Mouse (Mus musculus) kidney, embryonic 16.5 days (tissue): Measurements from ENCODE around the gene Med16. TPM values are rescaled to one million over a fixed set of nuclear protein-coding genes. Genes with fewer than 3 reads are reported as not detected.

ENCODE experiments used
- ATAC-seq: fragments of 200-750 bp; cut with Nextera tagmentation; 2 replicates; pipeline ENCODE4 v1.8.0; 2017; ENCODE audit warnings: moderate TSS enrichment; ENCODE audit not compliant: low FRiP score, low TSS enrichment
- H3K27ac ChIP-seq: fragments of 300-500 bp; sonication (generic); 2 replicates; pipeline ENCODE4 v1.5.1; 2014; ENCODE audit warnings: low read length
- H3K27me3 ChIP-seq: fragments of 300-500 bp; sonication (generic); 2 replicates; pipeline ENCODE4 v1.6.1; 2014; ENCODE audit warnings: low read length, control low read depth, mixed read lengths; ENCODE audit not compliant: insufficient read depth
- H3K36me3 ChIP-seq: fragments of 300-500 bp; sonication (generic); 2 replicates; pipeline ENCODE4 v1.6.1; 2014; ENCODE audit warnings: low read length, control low read depth, mixed read lengths; ENCODE audit not compliant: insufficient read depth
- H3K4me1 ChIP-seq: fragments of 300-500 bp; sonication (generic); 2 replicates; pipeline ENCODE4 v1.6.1; 2014; ENCODE audit warnings: low read length, control low read depth, mixed read lengths; ENCODE audit not compliant: insufficient read depth
- H3K4me2 ChIP-seq: fragments of 300-500 bp; sonication (generic); replicated peaks from 2 replicates; pipeline ENCODE4 v1.6.1; 2014; ENCODE audit warnings: low read depth, low read length
- H3K4me3 ChIP-seq: fragments of 300-500 bp; sonication (generic); 2 replicates; pipeline ENCODE4 v1.5.1; 2014; ENCODE audit warnings: mild to moderate bottlenecking, low read length
- H3K9ac ChIP-seq: fragments of 300-500 bp; sonication (generic); replicated peaks from 2 replicates; pipeline ENCODE4 v1.6.1; 2014; ENCODE audit warnings: low read length
- H3K9me3 ChIP-seq: fragments of 300-500 bp; sonication (generic); 2 replicates; pipeline ENCODE4 v1.6.1; 2016; ENCODE audit warnings: low read length, control low read depth
- WGBS: fragments of 180-500 bp; shearing (Covaris S2); extraction: QIAGEN DNeasy Blood & Tissue Kit; methylation state at CpG from one replicate; pipeline ENCODE4 v1.1.7; 2014; 5-methylcytosine and 5-hydroxymethylcytosine counted together
- microRNA-seq: library from miRNA; unstranded; fragments of <30 nt; microRNA quantifications from one replicate; pipeline ENCODE4, GENCODE M21; 2016
- polyA plus RNA-seq: library from polyadenylated mRNA; unstranded; fragments of >200 nt; fragmentation: Nextera tagmentation; extraction: Ambion mirVana; gene quantifications from 2 replicates; pipeline ENCODE4 v1.2.1, GENCODE M21; 2015

Med16 gene
- polyA plus RNA-seq, 1 experiment from 2014 or later = 71.0 TPM

DNA sequence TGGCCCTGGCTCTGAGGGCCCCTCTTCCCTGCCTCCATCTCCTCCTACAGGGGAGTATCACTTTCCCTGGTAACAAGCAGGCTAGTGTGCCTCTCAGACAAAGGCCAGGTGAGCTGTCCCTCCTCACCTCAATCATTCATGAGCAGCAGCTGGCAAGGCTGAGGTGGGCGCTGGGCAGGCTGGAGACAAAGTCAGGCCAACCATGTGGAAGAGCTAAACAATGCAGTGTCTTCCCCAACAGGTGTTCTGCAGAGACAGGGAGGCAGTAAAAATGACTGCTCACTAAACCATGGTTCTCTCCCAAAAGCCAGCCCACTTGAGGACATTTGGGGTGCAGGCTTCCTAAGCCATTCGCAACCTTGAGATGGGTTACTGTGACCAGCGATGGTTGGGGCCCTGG is 57.1 kb downstream of the Med16 start:
- Histone ChIP-seq H3K4me1 (peaks cover 37% of the 10 kb centered on the region), H3K4me3 (no peak overlapping the region), H3K4me2 (peak overlapping the region; percentile 82), H3K9me3 (no peaks in the 10 kb centered on the region), H3K27ac (peak overlapping the region; percentile 100), H3K9ac (peak overlapping the region; percentile 92), H3K27me3 (no peaks in the 10 kb centered on the region), H3K36me3 (peaks cover 6% of the 10 kb centered on the region)
- WGBS = 61% methylated on average over 3 of the region's 3 CpGs
- no peak for ATAC-seq

DNA sequence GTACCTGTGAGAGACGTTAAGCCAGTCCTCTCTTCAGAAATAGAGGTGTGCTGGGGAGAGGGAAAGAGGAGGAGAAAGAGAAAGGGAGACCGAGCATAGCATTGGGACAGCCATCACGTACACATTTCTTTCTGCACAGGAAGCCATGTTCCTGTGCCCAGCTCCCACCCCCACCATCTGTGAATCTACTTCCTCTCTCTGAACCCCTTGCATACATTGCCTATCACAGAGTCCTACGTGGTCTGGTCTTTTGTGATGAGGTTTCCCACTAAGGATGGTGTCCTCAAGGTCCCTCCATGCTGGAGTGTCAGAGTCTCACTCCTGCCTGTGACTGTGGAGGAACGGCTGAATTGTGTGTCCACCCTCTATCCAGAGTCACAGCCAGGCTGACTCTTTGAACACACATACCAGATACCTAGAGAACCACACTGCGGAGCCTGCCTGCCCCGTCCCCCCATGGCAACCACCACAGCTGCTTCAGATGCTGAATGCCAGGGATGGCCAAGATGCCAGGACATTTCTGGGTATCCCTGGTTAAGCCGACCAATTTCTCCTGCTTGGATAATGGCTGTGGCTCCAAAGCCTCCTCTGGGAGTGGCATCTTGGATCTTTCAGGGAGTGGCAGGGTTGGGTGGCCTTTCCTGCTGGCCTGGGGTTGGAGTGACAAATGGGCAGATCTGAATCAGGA is 58.6 kb downstream of the Med16 start:
- H3K4me1 ChIP-seq = peaks cover 34% of the 10 kb centered on the region
- H3K27ac ChIP-seq = no peak overlapping the region
- WGBS = 82% methylated on average over 8 of the region's 8 CpGs
- no peaks in the 10 kb centered on the region for H3K27me3 ChIP-seq
- H3K9me3 ChIP-seq = no peaks in the 10 kb centered on the region
- H3K4me2 ChIP-seq = no peak overlapping the region
- ATAC-seq = no peak
- H3K9ac ChIP-seq = 0 out of 2 replicates have a peak overlapping the region, but pooled peaks have one; percentile 5
- no peak overlapping the region for H3K4me3 ChIP-seq
- no peaks in the 10 kb centered on the region for H3K36me3 ChIP-seq

DNA sequence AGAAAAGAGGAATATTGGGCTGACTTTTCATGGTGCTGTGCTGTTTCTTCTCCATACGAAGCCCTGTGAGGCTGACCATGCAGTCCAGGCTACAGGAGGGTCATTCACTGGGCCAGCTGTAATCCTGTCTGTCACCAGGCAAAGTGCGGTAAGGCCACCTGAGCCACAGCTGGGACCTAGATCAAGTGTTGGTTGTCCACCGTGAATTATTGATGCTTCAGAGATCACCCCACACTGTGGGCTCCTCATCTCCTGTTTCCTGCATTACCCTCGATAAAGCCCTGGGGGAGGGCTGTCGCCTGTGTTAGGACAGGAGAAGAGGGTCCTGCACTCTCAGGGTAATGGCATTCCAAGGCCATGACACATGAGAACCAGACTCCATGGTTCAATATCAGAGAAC is 62.2 kb downstream of the Med16 start:
- peak; percentile 68 for ATAC-seq
- Histone ChIP-seq H3K4me3 (no peak overlapping the region), H3K4me2 (no peak overlapping the region), H3K4me1 (peaks cover 46% of the 10 kb centered on the region), H3K9ac (no peak overlapping the region), H3K27ac (0 out of 2 replicates have a peak overlapping the region, but pooled peaks have one; percentile 16), H3K27me3 (no peaks in the 10 kb centered on the region), H3K9me3 (no peaks in the 10 kb centered on the region), H3K36me3 (no peaks in the 10 kb centered on the region)
- 28% methylated on average over 5 of the region's 5 CpGs for WGBS

Small RNA genes within 50 kb of the gene (microRNA-seq; reads per million reads assigned to microRNA genes)
- gene Mir6910 = not detected

Other genes starting within 250 kb of the Med16 start
- 2.3 and 2.5 TPM in 2 replicates for gene Madcam1, start 244.4 kb downstream of the Med16 start, polyA plus RNA-seq
- gene Tpgs1, start 239.6 kb downstream of the Med16 start, polyA plus RNA-seq = 84.2 and 87.0 TPM in 2 replicates
- gene Cdc34, start 226.7 kb downstream of the Med16 start, polyA plus RNA-seq = 81.2 and 92.3 TPM in 2 replicates
- 0.75 and 0.81 TPM in 2 replicates for gene Gzmm, start 219.9 kb downstream of the Med16 start, polyA plus RNA-seq
- 954 and 1,048 TPM in 2 replicates for gene Bsg, start 204.4 kb downstream of the Med16 start, polyA plus RNA-seq
- gene Hcn2, start 192.3 kb downstream of the Med16 start, polyA plus RNA-seq = 0.05 and 0.12 TPM in 2 replicates
- gene Polrmt, start 162.3 kb downstream of the Med16 start, polyA plus RNA-seq = 60.9 and 63.8 TPM in 2 replicates
- 0.14 and 0.39 TPM in 2 replicates for gene Fgf22, start 153.8 kb downstream of the Med16 start, polyA plus RNA-seq
- gene Rnf126, start 142.0 kb downstream of the Med16 start, polyA plus RNA-seq = 66.4 and 77.0 TPM in 2 replicates
- 23.9 and 26.4 TPM in 2 replicates for gene Fstl3, start 131.7 kb downstream of the Med16 start, polyA plus RNA-seq
- not detected in 2 replicates for gene Prss57, start 118.0 kb downstream of the Med16 start, polyA plus RNA-seq
- gene Palm, start 115.4 kb downstream of the Med16 start, polyA plus RNA-seq = 190 and 194 TPM in 2 replicates
- gene Misp, start 87.9 kb downstream of the Med16 start, polyA plus RNA-seq = 18.2 and 18.5 TPM in 2 replicates
- 431 and 491 TPM in 2 replicates for gene Ptbp1, start 54.5 kb downstream of the Med16 start, polyA plus RNA-seq
- 7.9 and 8.2 TPM in 2 replicates for gene Prtn3, start 34.4 kb downstream of the Med16 start, polyA plus RNA-seq
- 72.7 and 78.6 TPM in 2 replicates for gene Plppr3, start 34.3 kb downstream of the Med16 start, polyA plus RNA-seq
- 0.60 and 0.76 TPM in 2 replicates for gene Elane, start 22.7 kb downstream of the Med16 start, polyA plus RNA-seq
- not detected in 2 replicates for gene Cfd, start 18.1 kb downstream of the Med16 start, polyA plus RNA-seq
- gene Gm26602, start 1.9 kb upstream of the Med16 start, polyA plus RNA-seq = 9.2 TPM in 1 of 2 replicates, not detected in the other
- gene Kiss1r, start 8.0 kb upstream of the Med16 start, polyA plus RNA-seq = 1.5 and 2.1 TPM in 2 replicates
- 169 and 170 TPM in 2 replicates for gene R3hdm4, start 12.3 kb upstream of the Med16 start, polyA plus RNA-seq
- gene Arid3a, start 18.1 kb upstream of the Med16 start, polyA plus RNA-seq = 5.5 and 9.2 TPM in 2 replicates
- gene Wdr18, start 51.2 kb upstream of the Med16 start, polyA plus RNA-seq = 101 and 113 TPM in 2 replicates
- gene Grin3b, start 61.8 kb upstream of the Med16 start, polyA plus RNA-seq = 0.54 and 0.71 TPM in 2 replicates
- 10.8 and 11.2 TPM in 2 replicates for gene Tmem259, start 75.4 kb upstream of the Med16 start, polyA plus RNA-seq
- gene Cnn2, start 79.7 kb upstream of the Med16 start, polyA plus RNA-seq = 309 and 332 TPM in 2 replicates
- 4.2 and 4.4 TPM in 2 replicates for gene Abca7, start 87.6 kb upstream of the Med16 start, polyA plus RNA-seq
- 10.5 and 11.3 TPM in 2 replicates for gene Arhgap45, start 107.7 kb upstream of the Med16 start, polyA plus RNA-seq
- 242 and 248 TPM in 2 replicates for gene Polr2e, start 130.9 kb upstream of the Med16 start, polyA plus RNA-seq
- gene Gpx4, start 138.2 kb upstream of the Med16 start, polyA plus RNA-seq = 617 and 706 TPM in 2 replicates
- 16.1 and 17.6 TPM in 2 replicates for gene Sbno2, start 196.6 kb upstream of the Med16 start, polyA plus RNA-seq
- 18.2 and 20.2 TPM in 2 replicates for gene Stk11, start 206.9 kb upstream of the Med16 start, polyA plus RNA-seq
- gene Atp5d, start 229.7 kb upstream of the Med16 start, polyA plus RNA-seq = 676 and 688 TPM in 2 replicates
- 6.4 and 7.3 TPM in 2 replicates for gene Cbarp, start 231.9 kb upstream of the Med16 start, polyA plus RNA-seq
- gene Midn, start 239.3 kb upstream of the Med16 start, polyA plus RNA-seq = 15.9 and 16.8 TPM in 2 replicates